Mouse (Mus musculus): Measurements from ENCODE around the gene Cnpy4. TPM values are rescaled to one million over a fixed set of nuclear protein-coding genes. Genes with fewer than 3 reads are reported as not detected.

Cnpy4 gene
- 44.4 and 48.0 TPM in 2 replicates for polyA plus RNA-seq (2015; fragmentation: Nextera tagmentation; extraction: Ambion mirVana)

DNA sequence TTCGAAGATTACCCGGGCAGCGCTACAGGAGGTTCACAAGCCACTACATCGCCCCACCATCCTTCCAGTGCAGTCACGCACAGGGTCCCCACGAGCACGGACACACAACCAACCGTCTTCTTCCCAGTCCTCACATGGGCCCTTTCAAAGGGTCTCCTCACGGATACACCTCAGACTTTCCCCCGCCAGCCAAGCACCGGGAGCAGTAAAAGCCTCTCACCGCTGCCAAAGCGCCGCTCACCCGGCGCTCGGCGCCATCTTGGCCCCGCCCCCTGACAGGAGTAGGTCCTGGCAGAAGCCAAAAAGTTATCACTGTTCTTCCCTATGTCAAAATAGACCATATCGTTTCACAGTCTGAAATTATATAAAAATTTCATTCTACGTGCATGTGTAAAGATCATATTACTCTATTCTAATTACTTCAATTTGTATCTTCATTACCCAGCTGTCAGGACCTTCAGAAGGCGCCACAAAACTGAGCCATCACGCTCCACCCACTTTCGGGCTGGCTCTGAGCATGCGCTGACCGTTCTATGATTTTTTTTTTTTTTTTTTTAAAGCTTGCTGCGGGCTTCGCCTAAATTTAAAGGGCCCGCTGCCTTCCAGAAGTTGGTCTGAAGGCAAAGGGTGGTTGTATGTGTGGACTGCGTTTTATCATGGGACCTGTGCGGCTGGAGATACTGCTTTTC is at the start of gene Cnpy4, which contains the start of gene Taf6:
Gene Cnpy4 (plus strand): TSS at position 536 of the 689 bp plus-strand sequence.
Gene Taf6 (minus strand): TSS at position 502 of the 689 bp plus-strand sequence.
- Histone ChIP-seq H3K36me3 (peaks cover 11% of the 10 kb centered on the region; the same call in 1 of the 2 replicates), H3K4me3 (replicated peaks) (peak within 1 kb of the TSS; percentile 87), H3K27ac (peak within 1 kb of the TSS; percentile 82), H3K4me1 (peaks cover 6% of the 10 kb centered on the region; the same call in 1 of the 2 replicates), H3K9ac (peak within 1 kb of the TSS; percentile 90), H3K27me3 (replicated peaks) (no peaks in the 10 kb centered on the region), H3K4me2 (peak within 1 kb of the TSS; percentile 75), H3K9me3 (no peaks in the 10 kb centered on the region)
- peak; percentile 88 for ATAC-seq (ENCODE audit: insufficient read depth, low FRiP score, low read depth)
- under 1% methylated on average over 31 of the region's 31 CpGs for WGBS

DNA sequence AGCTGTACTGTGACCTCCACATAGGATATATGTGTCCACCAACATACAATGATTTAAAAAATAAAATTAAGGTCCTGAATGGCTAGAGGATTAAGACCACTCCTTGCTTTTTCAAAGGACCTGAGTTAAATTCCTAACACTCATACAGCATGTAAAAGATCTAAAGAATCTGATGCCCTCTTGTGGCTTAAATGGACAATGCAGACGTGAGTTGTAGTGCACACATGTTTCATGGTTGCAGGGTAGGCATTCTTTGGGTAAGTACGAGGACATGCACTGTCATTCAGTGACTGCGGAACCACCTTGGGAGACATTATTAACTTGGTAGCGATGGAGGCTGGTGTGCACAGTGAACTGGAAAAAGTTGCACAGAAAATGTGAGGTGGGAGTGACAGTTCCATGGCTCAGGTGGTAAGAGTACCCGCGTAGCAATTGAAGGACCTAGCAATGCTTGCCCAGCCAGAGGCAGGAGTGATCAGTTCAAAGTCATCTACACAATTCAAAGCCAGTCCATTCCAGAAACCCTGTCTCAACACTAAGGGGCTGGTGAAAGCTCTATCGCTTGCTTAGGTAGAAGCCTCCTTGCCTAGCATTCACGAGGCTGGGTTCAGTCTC is 49.2 kb upstream of the Cnpy4 start:
- WGBS = 58% methylated on average over 8 of the region's 8 CpGs
- Histone ChIP-seq H3K27me3 (replicated peaks) (no peaks in the 10 kb centered on the region), H3K9ac (no peak overlapping the region), H3K27ac (no peak overlapping the region), H3K4me3 (replicated peaks) (no peak overlapping the region), H3K9me3 (no peaks in the 10 kb centered on the region), H3K4me2 (no peak overlapping the region), H3K4me1 (no peaks in the 10 kb centered on the region), H3K36me3 (peaks cover 19% of the 10 kb centered on the region)
- no peak for ATAC-seq (ENCODE audit: insufficient read depth, low FRiP score, low read depth)

DNA sequence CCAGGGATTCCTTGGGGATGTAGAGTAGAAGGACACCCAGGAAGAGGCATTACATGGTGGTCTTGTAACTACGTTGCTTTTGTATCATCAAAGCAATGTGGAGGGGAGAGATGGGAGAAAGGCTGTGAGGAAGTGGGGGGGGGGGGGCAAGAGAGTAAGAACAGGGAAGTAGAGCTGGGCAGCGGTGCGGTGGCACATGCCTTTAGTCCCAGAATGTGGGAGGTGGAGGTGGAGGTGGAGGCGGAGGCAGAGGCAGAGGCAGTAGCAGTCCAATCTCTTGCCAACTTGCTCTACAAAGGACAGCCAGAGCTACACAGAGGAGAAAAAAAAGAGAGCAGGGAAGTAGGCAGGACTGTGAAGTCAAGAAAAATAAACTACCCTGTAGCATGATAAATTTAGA is 48.7 kb upstream of the Cnpy4 start:
- no peak for ATAC-seq (ENCODE audit: insufficient read depth, low FRiP score, low read depth)
- no peaks in the 10 kb centered on the region for H3K9me3 ChIP-seq
- H3K4me2 ChIP-seq = no peak overlapping the region
- H3K36me3 ChIP-seq = peaks cover 16% of the 10 kb centered on the region
- H3K27ac ChIP-seq = no peak overlapping the region
- H3K27me3 ChIP-seq (replicated peaks) = no peaks in the 10 kb centered on the region
- H3K4me1 ChIP-seq = no peaks in the 10 kb centered on the region
- H3K9ac ChIP-seq = no peak overlapping the region
- no peak overlapping the region for H3K4me3 ChIP-seq (replicated peaks)
- WGBS = 73% methylated on average over 4 of the region's 4 CpGs

DNA sequence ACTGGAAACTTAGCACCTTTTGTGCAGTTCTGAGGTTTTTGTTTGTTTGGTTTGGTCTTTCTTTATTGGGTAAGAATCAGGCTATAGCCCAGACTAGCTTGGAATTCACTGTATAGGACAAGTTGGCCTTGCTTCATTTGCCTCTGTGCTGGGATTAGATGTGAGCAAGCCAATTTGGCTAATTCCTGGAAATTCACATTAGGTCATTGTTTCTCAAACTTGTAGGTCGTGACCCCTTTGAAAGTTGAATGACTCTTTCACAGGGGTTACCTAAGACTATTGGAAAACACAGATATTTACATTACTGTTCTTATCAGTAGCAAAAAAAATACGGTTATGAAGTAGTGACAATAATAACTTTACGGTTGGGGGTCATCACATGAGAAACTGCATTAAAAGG is 32.9 kb upstream of the Cnpy4 start:
- no peaks in the 10 kb centered on the region for H3K4me1 ChIP-seq
- 62% methylated on average over 3 of the region's 3 CpGs for WGBS
- H3K36me3 ChIP-seq = peaks cover 21% of the 10 kb centered on the region; the same call in 1 of the 2 replicates
- H3K4me3 ChIP-seq (replicated peaks) = peak overlapping the region; percentile 71
- peak overlapping the region; percentile 62 for H3K4me2 ChIP-seq
- no peak for ATAC-seq (ENCODE audit: insufficient read depth, low FRiP score, low read depth)
- H3K9ac ChIP-seq = no peak overlapping the region; the same call in 1 of the 2 replicates
- no peaks in the 10 kb centered on the region for H3K9me3 ChIP-seq
- no peaks in the 10 kb centered on the region for H3K27me3 ChIP-seq (replicated peaks)
- H3K27ac ChIP-seq = no peak overlapping the region

DNA sequence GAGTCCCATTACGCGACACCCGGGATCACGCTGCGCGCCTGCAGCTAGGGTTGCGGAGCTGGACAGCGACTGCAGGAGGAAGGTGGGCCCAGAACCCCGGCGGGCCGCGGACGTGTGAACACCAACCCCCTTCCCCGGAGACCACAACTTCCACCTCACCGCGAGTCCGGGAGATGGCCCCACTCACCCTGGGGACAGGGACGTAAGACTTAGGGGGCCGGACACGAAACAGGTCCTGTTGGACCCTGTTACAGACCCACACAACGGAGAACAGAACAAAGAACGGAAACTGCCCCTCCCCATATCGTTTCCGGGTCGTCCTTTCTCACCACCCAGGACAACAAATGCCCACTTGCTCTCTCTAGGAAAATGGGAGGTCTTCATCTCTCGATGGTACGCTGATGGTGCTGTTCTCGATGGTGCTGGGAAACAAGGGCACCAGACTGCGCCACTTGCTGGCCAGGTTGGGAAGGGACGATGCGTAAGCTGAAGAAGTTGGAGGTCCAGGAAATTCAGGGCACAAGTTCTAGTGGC is 31.8 kb upstream of the Cnpy4 start, which contains the start of gene Zfp113:
Gene Zfp113 (minus strand): TSS at position 302 of the 534 bp plus-strand sequence.
- peaks cover 4% of the 10 kb centered on the region; the same call in 1 of the 2 replicates for H3K4me1 ChIP-seq
- peak within 1 kb of the TSS; percentile 62 for H3K4me2 ChIP-seq
- peak within 1 kb of the TSS; percentile 71 for H3K4me3 ChIP-seq (replicated peaks)
- H3K27me3 ChIP-seq (replicated peaks) = no peaks in the 10 kb centered on the region
- peak within 1 kb of the TSS; percentile 87 for H3K27ac ChIP-seq
- H3K9ac ChIP-seq = peak within 1 kb of the TSS; percentile 62; the same call in 1 of the 2 replicates
- peak; percentile 95 for ATAC-seq (ENCODE audit: insufficient read depth, low FRiP score, low read depth)
- peaks cover 17% of the 10 kb centered on the region; the same call in 1 of the 2 replicates for H3K36me3 ChIP-seq
- WGBS = 0% methylated on average over 31 of the region's 31 CpGs
- H3K9me3 ChIP-seq = no peaks in the 10 kb centered on the region

DNA sequence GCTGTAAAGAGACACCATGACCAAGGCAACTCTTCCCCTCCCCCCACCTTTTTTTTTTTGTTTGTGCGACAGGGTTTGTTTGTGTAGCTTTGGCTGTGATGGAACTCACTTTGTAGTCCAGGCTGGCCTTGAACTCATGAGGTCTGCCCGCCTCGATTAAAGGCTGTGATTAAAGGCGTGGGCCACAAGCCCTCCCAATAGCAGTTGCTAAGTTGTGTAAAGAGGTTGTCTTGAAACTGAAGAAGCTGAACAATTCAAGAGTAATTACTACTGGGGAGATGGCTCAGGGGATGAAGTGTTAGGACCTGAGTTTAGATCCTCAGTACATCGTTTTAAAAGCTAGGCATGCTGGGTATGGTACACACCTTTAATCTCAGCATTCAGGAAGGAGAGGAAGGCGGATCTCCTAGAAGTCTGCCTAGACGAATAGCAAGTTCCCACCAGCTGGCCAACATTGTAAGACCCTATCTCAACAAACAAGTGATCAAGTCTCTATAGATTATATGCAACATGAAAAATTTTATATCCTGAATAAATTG is 27.0 kb upstream of the Cnpy4 start:
- peak overlapping the region; percentile 69 for H3K4me3 ChIP-seq (replicated peaks)
- no peak for ATAC-seq (ENCODE audit: insufficient read depth, low FRiP score, low read depth)
- H3K4me2 ChIP-seq = peak overlapping the region; percentile 61
- no peaks in the 10 kb centered on the region for H3K9me3 ChIP-seq
- peaks cover 9% of the 10 kb centered on the region for H3K4me1 ChIP-seq
- H3K9ac ChIP-seq = no peak overlapping the region; the same call in 1 of the 2 replicates
- peaks cover 33% of the 10 kb centered on the region for H3K36me3 ChIP-seq
- peak overlapping the region; percentile 65; the same call in 1 of the 2 replicates for H3K27ac ChIP-seq
- WGBS = 63% methylated on average over 7 of the region's 7 CpGs
- H3K27me3 ChIP-seq (replicated peaks) = no peaks in the 10 kb centered on the region

DNA sequence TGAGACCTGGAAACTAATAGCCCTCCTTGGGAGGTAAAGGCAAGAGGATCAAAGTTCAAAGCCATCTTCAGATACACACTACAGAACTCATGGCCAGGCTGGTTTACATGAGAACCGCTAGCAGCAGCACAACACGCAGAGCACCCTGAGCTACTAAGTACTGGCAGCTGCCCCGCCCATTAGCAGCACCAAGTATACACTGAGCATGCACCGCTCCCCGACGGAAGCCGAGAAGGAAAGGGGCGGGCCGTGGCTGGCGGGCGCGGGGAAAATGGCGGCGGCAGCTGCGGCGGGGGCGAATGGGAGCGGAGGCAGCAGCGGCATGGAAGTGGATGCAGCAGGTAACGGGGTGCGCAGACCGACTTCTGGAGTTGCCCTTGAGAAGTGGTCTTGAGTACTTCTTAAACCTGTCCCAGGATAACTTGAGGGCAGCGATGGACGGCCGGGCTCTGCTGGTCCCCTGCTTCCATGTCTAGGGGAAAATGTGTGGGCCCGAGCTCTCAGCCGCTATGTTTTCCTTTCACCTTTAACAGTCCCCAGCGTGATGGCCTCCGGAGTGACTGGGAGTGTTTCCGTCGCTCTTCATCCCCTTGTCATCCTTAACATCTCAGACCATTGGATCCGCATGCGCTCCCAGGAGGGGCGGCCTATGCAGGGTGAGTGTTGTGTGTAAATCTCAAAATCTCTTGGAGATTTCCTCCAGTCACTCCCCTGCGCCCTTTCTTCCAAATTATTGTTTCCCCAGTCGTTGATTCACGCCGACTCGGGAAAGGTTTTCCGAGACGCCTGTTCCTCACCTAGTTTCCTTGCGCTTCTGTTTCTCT is 26.2 kb upstream of the Cnpy4 start, which contains the start of gene Cops6:
Gene Cops6 (plus strand): TSS at position 230 of the 824 bp plus-strand sequence.
- peak within 1 kb of the TSS; percentile 71 for H3K4me2 ChIP-seq
- under 1% methylated on average over 42 of the region's 42 CpGs for WGBS
- H3K27ac ChIP-seq = peak within 1 kb of the TSS; percentile 69
- peak within 1 kb of the TSS; percentile 69 for H3K4me3 ChIP-seq (replicated peaks)
- peak; percentile 96 for ATAC-seq (ENCODE audit: insufficient read depth, low FRiP score, low read depth)
- peak within 1 kb of the TSS; percentile 72 for H3K9ac ChIP-seq
- peaks cover 40% of the 10 kb centered on the region for H3K36me3 ChIP-seq
- peaks cover 9% of the 10 kb centered on the region for H3K4me1 ChIP-seq
- no peaks in the 10 kb centered on the region for H3K27me3 ChIP-seq (replicated peaks)
- H3K9me3 ChIP-seq = no peaks in the 10 kb centered on the region

DNA sequence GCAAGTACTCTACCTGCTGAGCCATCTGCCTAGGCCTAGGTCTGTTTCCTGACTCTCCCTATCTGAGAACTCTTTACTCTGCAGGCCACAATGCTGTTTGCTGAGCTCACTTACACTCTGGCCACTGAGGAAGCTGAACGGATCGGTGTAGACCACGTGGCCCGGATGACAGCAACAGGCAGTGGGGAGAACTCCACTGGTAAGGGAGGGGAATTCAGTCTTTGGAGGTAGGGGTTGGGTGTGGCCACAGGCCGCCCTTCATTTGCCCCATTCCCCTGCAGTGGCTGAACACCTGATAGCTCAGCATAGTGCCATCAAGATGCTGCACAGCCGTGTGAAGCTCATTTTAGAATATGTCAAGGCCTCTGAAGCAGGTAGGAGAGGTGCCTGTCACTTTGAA is 24.2 kb upstream of the Cnpy4 start:
- WGBS = 55% methylated on average over 6 of the region's 6 CpGs
- Histone ChIP-seq H3K4me3 (replicated peaks) (no peak overlapping the region), H3K9ac (no peak overlapping the region), H3K4me2 (no peak overlapping the region), H3K27ac (no peak overlapping the region), H3K9me3 (no peaks in the 10 kb centered on the region), H3K4me1 (peaks cover 9% of the 10 kb centered on the region), H3K36me3 (peaks cover 59% of the 10 kb centered on the region), H3K27me3 (replicated peaks) (no peaks in the 10 kb centered on the region)
- no peak for ATAC-seq (ENCODE audit: insufficient read depth, low FRiP score, low read depth)

DNA sequence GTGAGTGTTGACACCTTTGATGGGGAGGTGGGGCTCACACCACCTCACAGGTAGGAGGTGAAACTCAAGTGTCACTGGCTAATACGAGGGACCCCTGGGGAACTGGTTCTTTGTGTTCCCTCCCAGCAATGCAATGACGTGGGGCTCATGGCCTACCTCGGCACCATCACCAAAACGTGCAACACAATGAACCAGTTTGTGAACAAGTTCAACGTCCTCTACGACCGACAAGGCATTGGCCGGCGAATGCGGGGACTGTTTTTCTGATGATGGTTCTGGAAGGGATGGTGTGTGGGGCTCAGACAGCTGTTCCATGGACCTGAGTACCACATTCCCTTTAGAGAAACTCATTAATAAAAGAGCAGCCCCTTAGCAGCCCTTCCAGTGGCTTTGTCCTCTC is 23.7 kb upstream of the Cnpy4 start:
- no peak overlapping the region for H3K4me2 ChIP-seq
- peaks cover 63% of the 10 kb centered on the region for H3K36me3 ChIP-seq
- H3K4me1 ChIP-seq = peaks cover 9% of the 10 kb centered on the region
- ATAC-seq (ENCODE audit: insufficient read depth, low FRiP score, low read depth) = no peak
- H3K4me3 ChIP-seq (replicated peaks) = no peak overlapping the region
- H3K9me3 ChIP-seq = no peaks in the 10 kb centered on the region
- WGBS = 63% methylated on average over 10 of the region's 10 CpGs
- H3K27ac ChIP-seq = no peak overlapping the region
- no peak overlapping the region for H3K9ac ChIP-seq
- no peaks in the 10 kb centered on the region for H3K27me3 ChIP-seq (replicated peaks)

DNA sequence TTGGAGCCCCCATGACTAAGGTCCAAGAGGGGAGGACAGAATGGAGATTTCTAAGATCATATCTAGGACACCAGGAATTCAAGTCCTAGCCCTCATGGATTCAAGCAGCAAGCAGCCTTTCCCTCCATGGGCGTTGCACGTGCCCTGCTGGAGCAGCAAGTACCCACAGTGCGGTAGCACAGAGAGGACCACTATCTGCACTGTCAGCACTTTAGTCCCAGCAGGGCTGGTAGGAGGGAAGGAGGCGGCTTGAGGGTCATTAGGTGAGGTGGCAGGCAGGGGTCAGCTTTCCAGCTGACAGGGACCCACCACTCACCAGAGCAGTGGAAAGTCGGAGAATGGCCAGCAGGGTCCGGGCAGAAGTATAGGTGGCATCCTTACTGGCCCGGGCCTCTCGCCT is 21.7 kb upstream of the Cnpy4 start:
- Histone ChIP-seq H3K36me3 (peaks cover 63% of the 10 kb centered on the region), H3K9ac (no peak overlapping the region), H3K9me3 (no peaks in the 10 kb centered on the region), H3K27ac (no peak overlapping the region), H3K27me3 (replicated peaks) (no peaks in the 10 kb centered on the region), H3K4me1 (peaks cover 9% of the 10 kb centered on the region), H3K4me3 (replicated peaks) (no peak overlapping the region), H3K4me2 (no peak overlapping the region)
- ATAC-seq (ENCODE audit: insufficient read depth, low FRiP score, low read depth) = no peak
- WGBS = 71% methylated on average over 8 of the region's 8 CpGs

DNA sequence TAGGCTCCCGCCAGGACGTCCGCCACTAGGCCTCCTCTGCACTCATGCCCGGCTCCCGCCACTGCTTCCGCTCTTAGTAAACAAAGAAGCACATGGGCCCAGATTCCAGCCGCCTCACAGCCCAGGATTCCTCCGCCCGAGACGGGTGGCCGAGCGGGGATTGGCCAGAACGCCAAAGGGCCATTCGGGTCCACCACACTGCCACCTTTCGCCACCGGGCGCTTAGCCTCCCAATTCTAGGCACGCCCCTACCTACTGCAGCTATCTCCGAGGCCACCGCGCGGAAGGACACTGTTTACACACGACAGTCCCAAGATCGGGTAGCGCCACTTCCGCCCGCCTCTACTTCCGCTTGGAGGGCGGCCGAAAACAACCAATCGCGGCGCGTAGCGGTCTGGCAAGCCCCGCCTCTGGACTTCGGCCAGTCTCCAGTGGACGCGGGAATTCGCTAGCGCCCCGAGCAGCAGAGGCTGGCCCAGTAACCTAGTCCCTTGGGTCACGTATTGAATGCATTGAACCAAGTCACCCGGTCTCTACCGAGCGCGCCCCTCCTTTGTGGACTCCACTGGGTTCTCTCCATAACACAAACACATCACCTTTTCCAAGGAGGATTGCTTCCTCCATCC is 16.2 kb upstream of the Cnpy4 start:
- Histone ChIP-seq H3K9ac (peak overlapping the region; percentile 71), H3K27me3 (replicated peaks) (no peaks in the 10 kb centered on the region), H3K4me3 (replicated peaks) (peak overlapping the region; percentile 73), H3K36me3 (peaks cover 28% of the 10 kb centered on the region), H3K4me2 (peak overlapping the region; percentile 87), H3K4me1 (peaks cover 10% of the 10 kb centered on the region), H3K27ac (peak overlapping the region; percentile 96), H3K9me3 (no peaks in the 10 kb centered on the region)
- under 1% methylated on average over 47 of the region's 47 CpGs for WGBS
- peak; percentile 86 for ATAC-seq (ENCODE audit: insufficient read depth, low FRiP score, low read depth)
